Mouse (Mus musculus): ENCODE data around the gene Olfr533. TPM values are rescaled to one million over a fixed set of nuclear protein-coding genes. Genes with fewer than 3 reads are reported as not detected.
"Not testable (repeated sequence)": the region's sequence is repeated elsewhere in the genome, so short reads cannot be mapped to it uniquely, and the experiment has no call there.

Olfr533 gene
- polyA plus RNA-seq, 1 experiment from 2014 or later, result not detected

DNA sequence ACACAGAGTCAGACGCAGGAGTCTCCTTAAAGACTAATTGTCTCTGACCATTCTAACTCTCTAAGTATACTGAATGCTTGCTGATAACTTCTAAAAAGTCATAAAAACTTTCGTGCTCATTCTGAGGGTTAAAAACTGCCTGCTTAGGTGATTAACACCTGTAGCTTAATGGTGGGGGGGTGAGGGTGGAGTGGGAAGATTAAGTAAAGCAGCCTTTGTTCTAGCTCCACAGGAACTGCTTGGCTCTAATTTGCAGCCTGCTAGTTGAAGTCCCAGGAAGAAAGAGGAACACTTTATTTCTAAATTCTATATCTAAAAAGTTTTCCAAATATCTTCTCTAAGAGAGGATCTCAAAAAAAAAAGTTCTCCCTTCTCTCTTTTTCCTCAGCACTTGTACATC, 31.1 kb downstream of the Olfr533 start:
- Histone ChIP-seq H3K36me3 (ENCODE audit: insufficient read depth, low read length) (no peaks in the 10 kb centered on the region), H3K27ac (no peak overlapping the region), H3K27me3 (ENCODE audit: insufficient read depth, low read length) (no peaks in the 10 kb centered on the region), H3K4me3 (replicated peaks; ENCODE audit: low read depth, low read length) (no peak overlapping the region), H3K4me1 (replicated peaks; ENCODE audit: insufficient read depth, low read length) (no peaks in the 10 kb centered on the region), H3K4me2 (ENCODE audit: low read length) (no peak overlapping the region), H3K9me3 (replicated peaks; ENCODE audit: low read length) (no peaks in the 10 kb centered on the region), H3K9ac (ENCODE audit: low read depth, low read length) (no peak overlapping the region)
- 7% methylated on average over 2 of the region's 2 CpGs for WGBS
- DNase-seq (ENCODE audit: low spot score) (no peak), ATAC-seq (replicated peaks; ENCODE audit: low FRiP score, low read depth) (no peak)
- TF ChIP-seq CTCF (IDR thresholded peaks at IDR 0.05; ENCODE audit: low read depth), result no peak

DNA sequence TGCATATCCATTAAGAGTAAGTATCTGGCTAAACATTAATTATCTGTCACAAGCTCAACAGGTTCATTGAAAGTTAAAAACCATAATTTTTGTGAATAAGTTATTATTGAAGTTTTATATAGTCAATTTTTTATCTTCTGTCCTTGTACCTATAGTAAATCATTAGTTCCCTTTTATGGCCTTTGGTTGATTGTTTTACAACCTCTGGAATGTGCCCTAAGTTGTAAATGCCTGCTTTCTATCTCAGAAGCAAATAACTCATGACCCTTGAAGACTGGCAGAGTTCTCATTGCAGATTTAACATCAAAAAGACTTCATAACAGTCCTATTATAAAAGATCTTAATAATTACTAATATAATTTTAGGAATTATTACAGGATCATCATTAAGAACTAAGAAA, 31.5 kb downstream of the Olfr533 start:
- Histone ChIP-seq H3K27me3 (ENCODE audit: insufficient read depth, low read length) (no peaks in the 10 kb centered on the region), H3K27ac (no peak overlapping the region), H3K9ac (ENCODE audit: low read depth, low read length) (no peak overlapping the region), H3K4me3 (replicated peaks; ENCODE audit: low read depth, low read length) (no peak overlapping the region), H3K9me3 (replicated peaks; ENCODE audit: low read length) (no peaks in the 10 kb centered on the region), H3K4me1 (replicated peaks; ENCODE audit: insufficient read depth, low read length) (no peaks in the 10 kb centered on the region), H3K36me3 (ENCODE audit: insufficient read depth, low read length) (no peaks in the 10 kb centered on the region), H3K4me2 (ENCODE audit: low read length) (no peak overlapping the region)
- DNase-seq (ENCODE audit: low spot score) (no peak), ATAC-seq (replicated peaks; ENCODE audit: low FRiP score, low read depth) (no peak)
- TF ChIP-seq CTCF (IDR thresholded peaks at IDR 0.05; ENCODE audit: low read depth), result no peak

DNA sequence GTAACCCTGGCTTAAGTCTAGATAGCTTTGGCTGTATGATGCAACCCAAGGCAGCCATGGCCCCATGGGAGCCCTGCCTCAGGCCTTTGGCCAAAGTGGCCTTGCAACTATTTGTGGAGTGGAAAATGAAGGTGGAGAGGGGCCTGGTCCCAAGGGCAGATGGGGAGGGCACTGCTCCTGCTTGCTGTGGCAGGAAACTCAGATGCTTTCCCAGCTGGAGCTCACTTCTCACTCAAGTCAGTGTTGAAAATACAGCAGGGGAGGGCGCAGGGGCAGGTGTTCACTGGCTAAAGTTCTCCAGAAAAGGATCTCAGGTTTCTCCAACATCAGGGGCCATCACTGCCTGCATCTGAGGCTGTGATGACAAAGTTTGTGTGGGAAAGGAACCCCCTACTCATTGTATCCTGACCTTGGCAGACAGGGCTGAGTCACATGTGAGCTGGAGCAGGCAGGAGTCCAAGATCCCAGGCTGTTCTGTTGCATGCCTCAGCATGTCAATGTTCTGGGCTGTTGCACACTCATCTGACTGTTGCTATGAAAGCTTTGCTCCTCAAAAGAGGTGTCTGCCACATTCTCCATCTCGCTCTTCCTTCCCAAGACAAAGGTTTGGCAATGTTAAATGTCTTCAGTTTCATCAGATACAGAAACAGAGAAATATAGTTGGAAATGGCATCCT, 44.3 kb downstream of the Olfr533 start, which contains the start of gene Olfr536:
Olfr536 (minus strand) TSS at position 51 of the 676 bp plus-strand sequence.
- H3K9ac ChIP-seq (ENCODE audit: low read depth, low read length); H3K27ac ChIP-seq; DNase-seq (ENCODE audit: low spot score); H3K4me2 ChIP-seq (ENCODE audit: low read length); H3K36me3 ChIP-seq (ENCODE audit: insufficient read depth, low read length); ATAC-seq (replicated peaks; ENCODE audit: low FRiP score, low read depth); H3K27me3 ChIP-seq (ENCODE audit: insufficient read depth, low read length); H3K4me3 ChIP-seq (replicated peaks; ENCODE audit: low read depth, low read length); H3K9me3 ChIP-seq (replicated peaks; ENCODE audit: low read length); H3K4me1 ChIP-seq (replicated peaks; ENCODE audit: insufficient read depth, low read length): not testable (repeated sequence)
- 33% methylated on average over 2 of the region's 2 CpGs for WGBS

Other genes with a start within 250 kb of the Olfr533 start
- gene Cd163l1, start 245.1 kb upstream of the Olfr533 start, polyA plus RNA-seq (2015; fragmentation: Nextera tagmentation; extraction: Ambion mirVana), result 0.05 TPM in 2 replicates
- not detected in 2 replicates for gene 5830411N06Rik, start 216.1 kb upstream of the Olfr533 start, polyA plus RNA-seq (2015; fragmentation: Nextera tagmentation; extraction: Ambion mirVana)
- not detected in 2 replicates for gene Olfr525, start 142.5 kb upstream of the Olfr533 start, polyA plus RNA-seq (2015; fragmentation: Nextera tagmentation; extraction: Ambion mirVana)
- not detected in 2 replicates for gene Olfr527, start 129.4 kb upstream of the Olfr533 start, polyA plus RNA-seq (2015; fragmentation: Nextera tagmentation; extraction: Ambion mirVana)
- not detected in 2 replicates for gene Olfr60, start 101.7 kb upstream of the Olfr533 start, polyA plus RNA-seq (2015; fragmentation: Nextera tagmentation; extraction: Ambion mirVana)
- gene Olfr530, start 87.0 kb upstream of the Olfr533 start, polyA plus RNA-seq (2015; fragmentation: Nextera tagmentation; extraction: Ambion mirVana), result not detected in 2 replicates
- not detected in 2 replicates for gene Olfr531, start 60.5 kb upstream of the Olfr533 start, polyA plus RNA-seq (2015; fragmentation: Nextera tagmentation; extraction: Ambion mirVana)
- not detected in 2 replicates for gene Olfr532, start 41.7 kb upstream of the Olfr533 start, polyA plus RNA-seq (2015; fragmentation: Nextera tagmentation; extraction: Ambion mirVana)
- gene Olfr535, start 20.8 kb downstream of the Olfr533 start, polyA plus RNA-seq (2015; fragmentation: Nextera tagmentation; extraction: Ambion mirVana), result not detected in 2 replicates
- not detected in 2 replicates for gene Olfr536, start 44.0 kb downstream of the Olfr533 start, polyA plus RNA-seq (2015; fragmentation: Nextera tagmentation; extraction: Ambion mirVana)
- not detected in 2 replicates for gene Olfr538, start 104.5 kb downstream of the Olfr533 start, polyA plus RNA-seq (2015; fragmentation: Nextera tagmentation; extraction: Ambion mirVana)
- 0.01 TPM in 1 of 2 replicates, not detected in the other for gene Olfr46, start 137.9 kb downstream of the Olfr533 start, polyA plus RNA-seq (2015; fragmentation: Nextera tagmentation; extraction: Ambion mirVana)
- gene Olfr61, start 165.6 kb downstream of the Olfr533 start, polyA plus RNA-seq (2015; fragmentation: Nextera tagmentation; extraction: Ambion mirVana), result not detected in 2 replicates
- not detected in 2 replicates for gene Olfr53, start 183.1 kb downstream of the Olfr533 start, polyA plus RNA-seq (2015; fragmentation: Nextera tagmentation; extraction: Ambion mirVana)
- not detected in 2 replicates for gene Olfr539, start 196.6 kb downstream of the Olfr533 start, polyA plus RNA-seq (2015; fragmentation: Nextera tagmentation; extraction: Ambion mirVana)
- not detected in 2 replicates for gene Olfr45, start 218.6 kb downstream of the Olfr533 start, polyA plus RNA-seq (2015; fragmentation: Nextera tagmentation; extraction: Ambion mirVana)
- gene Olfr541, start 233.9 kb downstream of the Olfr533 start, polyA plus RNA-seq (2015; fragmentation: Nextera tagmentation; extraction: Ambion mirVana), result not detected in 2 replicates

Measured in kidney, postnatal 0 days (tissue).